Mouse (Mus musculus) neural tube, embryonic 14.5 days (tissue): Measurements from ENCODE around the gene Med14. TPM values are rescaled to one million over a fixed set of nuclear protein-coding genes. Genes with fewer than 3 reads are reported as not detected.

ENCODE experiments used
- polyA plus RNA-seq: library from polyadenylated mRNA; unstranded; fragments of >200 nt; fragmentation: Nextera tagmentation; extraction: Ambion mirVana; gene quantifications from 2 replicates; pipeline ENCODE4 v1.2.1, GENCODE M21; 2014

Gene Med14
- polyA plus RNA-seq, 1 experiment from 2014 or later = 23.2 TPM

Other genes starting within 250 kb of the Med14 start
- gene Atp6ap2, start 174.3 kb downstream of the Med14 start, polyA plus RNA-seq = 209 and 238 TPM in 2 replicates
- gene 1810030O07Rik, start 88.4 kb downstream of the Med14 start, polyA plus RNA-seq = 27.2 and 31.6 TPM in 2 replicates